Mouse (Mus musculus) cerebellum, adult (tissue): ENCODE results near the gene Smtn.

Experiments used
- ATAC-seq: cut with Nextera tagmentation; 2 replicates; pipeline ENCODE4 v1.9.2; 2017; ENCODE audit warnings: mild to moderate bottlenecking, moderate library complexity, mixed read lengths; ENCODE audit not compliant: insufficient number of reproducible peaks, low FRiP score, low TSS enrichment

The Smtn gene

GRCm38 (mm10) chr11:3540451-3541085, at the start of gene Smtn:
Gene Smtn (minus strand): TSS chr11:3540612.
- no peak for ATAC-seq

- ATAC-seq, result no peak
These were observed 47.7 kb upstream of the Smtn start for GRCm38 (mm10) chr11:3588036-3588672.

- no peak for ATAC-seq
These were observed 46.9 kb upstream of the Smtn start for GRCm38 (mm10) chr11:3587350-3587749.

GRCm38 (mm10) chr11:3585983-3586618, 45.7 kb upstream of the Smtn start:
- no peak for ATAC-seq

- no peak for ATAC-seq
These were observed 42.7 kb upstream of the Smtn start for GRCm38 (mm10) chr11:3583127-3583526.

GRCm38 (mm10) chr11:3581908-3582307, 41.5 kb upstream of the Smtn start:
- ATAC-seq, result no peak

GRCm38 (mm10) chr11:3580306-3581084, 40.1 kb upstream of the Smtn start:
- no peak for ATAC-seq

GRCm38 (mm10) chr11:3578050-3578725, 37.8 kb upstream of the Smtn start:
- ATAC-seq, result no peak

- ATAC-seq, result no peak
These were observed 34.8 kb upstream of the Smtn start for GRCm38 (mm10) chr11:3575238-3575637.

GRCm38 (mm10) chr11:3573092-3573491, 32.7 kb upstream of the Smtn start:
- no peak for ATAC-seq

- ATAC-seq, result no peak
These were observed 31.8 kb upstream of the Smtn start for GRCm38 (mm10) chr11:3572181-3572580.

GRCm38 (mm10) chr11:3570321-3570720, 29.9 kb upstream of the Smtn start:
- ATAC-seq, result no peak

GRCm38 (mm10) chr11:3567896-3568295, 27.5 kb upstream of the Smtn start:
- no peak for ATAC-seq

- no peak for ATAC-seq
These were observed 25.6 kb upstream of the Smtn start for GRCm38 (mm10) chr11:3566018-3566417.

- ATAC-seq, result no peak
These were observed 24.0 kb upstream of the Smtn start for GRCm38 (mm10) chr11:3564451-3564850.

GRCm38 (mm10) chr11:3563853-3564252, 23.4 kb upstream of the Smtn start:
- no peak for ATAC-seq

- ATAC-seq, result no peak
These were observed 19.8 kb upstream of the Smtn start for GRCm38 (mm10) chr11:3560202-3560601.

GRCm38 (mm10) chr11:3557852-3558251, 17.4 kb upstream of the Smtn start:
- no peak for ATAC-seq

GRCm38 (mm10) chr11:3554976-3555375, 14.6 kb upstream of the Smtn start:
- ATAC-seq, result no peak

- ATAC-seq, result no peak
These were observed 9.4 kb upstream of the Smtn start for GRCm38 (mm10) chr11:3549791-3550190.
